Mouse (Mus musculus) small intestine, adult 2 months (tissue): ENCODE data around the gene Tcp11l2.

Experiments
- CTCF ChIP-seq: fragments of 200-500 bp; IDR thresholded peaks from 2 replicates; pipeline ENCODE4 v1.5.1; 2012; ENCODE audit warnings: low read depth, mild to moderate bottlenecking, control low read depth, inconsistent platforms, low read length, moderate library complexity, mixed read lengths; ENCODE audit not compliant: insufficient replicate concordance, insufficient read length; ENCODE audit errors: extremely low read depth
- POLR2A ChIP-seq: fragments of 200-500 bp; IDR thresholded peaks from 2 replicates; pipeline ENCODE4 v1.6.1; 2012; ENCODE audit warnings: low read depth, mild to moderate bottlenecking, control low read depth, inconsistent platforms, low read length, moderate library complexity

GRCm38 (mm10) chr10:84551846-84552245 lies 24.6 kb upstream of the Tcp11l2 start:
- TF ChIP-seq CTCF (no peak), POLR2A (no peak)
